Mouse (Mus musculus) heart, adult 11 months (tissue): ENCODE measurements around the gene Tmem9.

ENCODE experiments used
- DNase-seq: peaks from one replicate; pipeline ENCODE4 v3.0.0; 2022

The Tmem9 gene

GRCm38 (mm10) chr1:136007211-136008158 is at the start of gene Tmem9:
Gene Tmem9 (plus strand): TSS chr1:136008150.
- DNase-seq: peak; percentile 99

- no peak for DNase-seq
Measured at GRCm38 (mm10) chr1:135958483-135958882, 49.5 kb upstream of the Tmem9 start.

GRCm38 (mm10) chr1:135963177-135963576 is 44.8 kb upstream of the Tmem9 start:
- no peak for DNase-seq

- DNase-seq: no peak
Measured at GRCm38 (mm10) chr1:135964561-135964960, 43.4 kb upstream of the Tmem9 start.

GRCm38 (mm10) chr1:135967739-135968138 is 40.2 kb upstream of the Tmem9 start:
- peak; percentile 68 for DNase-seq

DNA sequence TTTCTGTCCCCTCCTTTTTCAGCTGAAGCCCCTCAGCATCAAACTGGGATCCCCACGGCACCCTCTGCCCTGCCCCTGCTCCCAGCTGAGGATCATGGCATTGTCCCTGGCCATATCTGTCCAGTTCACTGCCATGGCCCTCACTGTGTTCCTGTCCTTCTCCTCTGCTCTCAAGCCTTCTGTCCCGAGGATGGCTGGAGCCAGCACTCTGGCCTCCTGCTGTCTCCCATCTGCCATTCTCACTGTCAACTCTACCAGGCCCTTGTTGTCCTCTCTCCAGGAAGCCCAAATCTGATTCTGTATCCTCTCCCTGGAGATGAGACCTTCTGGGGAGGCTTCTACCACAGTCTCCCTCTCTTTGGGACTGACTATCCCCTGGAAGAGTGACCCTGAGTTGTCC is 37.5 kb upstream of the Tmem9 start:
- DNase-seq: no peak

DNA sequence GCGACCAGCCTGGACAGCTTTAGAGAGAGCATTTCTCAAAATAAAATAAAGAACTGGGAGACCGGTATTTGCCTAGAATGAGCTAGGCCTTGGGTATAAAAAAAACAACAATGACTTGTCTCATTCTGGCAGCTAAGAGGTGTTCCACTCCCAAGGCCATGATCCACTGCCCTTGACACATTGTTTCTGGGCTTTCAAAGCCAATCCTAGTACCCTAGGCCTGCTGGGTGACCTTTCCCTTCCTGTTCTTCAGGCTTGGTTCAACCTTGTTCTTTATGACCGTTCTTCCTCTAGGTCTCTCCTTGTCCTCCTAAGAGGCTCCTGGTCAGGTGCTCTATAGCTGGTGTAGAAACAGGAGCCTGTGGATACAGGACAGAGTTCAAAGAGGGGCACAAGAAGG is 35.4 kb upstream of the Tmem9 start:
- no peak for DNase-seq

GRCm38 (mm10) chr1:135984105-135984504 is 23.8 kb upstream of the Tmem9 start:
- DNase-seq: no peak

- DNase-seq: no peak
Measured at GRCm38 (mm10) chr1:135989876-135990275, 18.1 kb upstream of the Tmem9 start.

DNA sequence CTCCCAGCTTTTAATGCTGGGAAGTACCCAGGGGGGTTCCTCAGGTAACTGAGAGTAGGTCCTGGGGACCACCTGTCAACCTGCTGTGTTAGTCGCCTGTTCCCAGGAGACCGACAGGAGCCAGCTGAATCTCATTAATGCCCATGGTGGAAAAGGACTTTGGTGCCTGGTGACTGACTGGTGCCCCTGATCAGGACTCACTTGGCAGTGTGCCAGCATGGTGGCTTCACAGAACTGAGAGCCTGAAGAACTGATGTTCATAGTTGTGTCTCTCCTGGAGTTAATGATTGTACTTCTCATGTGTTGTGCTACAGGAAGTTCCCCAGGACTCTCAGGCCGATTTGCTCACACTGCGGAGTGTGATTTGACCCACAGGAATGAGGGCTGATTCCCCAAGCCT is 14.5 kb upstream of the Tmem9 start:
- no peak for DNase-seq

DNA sequence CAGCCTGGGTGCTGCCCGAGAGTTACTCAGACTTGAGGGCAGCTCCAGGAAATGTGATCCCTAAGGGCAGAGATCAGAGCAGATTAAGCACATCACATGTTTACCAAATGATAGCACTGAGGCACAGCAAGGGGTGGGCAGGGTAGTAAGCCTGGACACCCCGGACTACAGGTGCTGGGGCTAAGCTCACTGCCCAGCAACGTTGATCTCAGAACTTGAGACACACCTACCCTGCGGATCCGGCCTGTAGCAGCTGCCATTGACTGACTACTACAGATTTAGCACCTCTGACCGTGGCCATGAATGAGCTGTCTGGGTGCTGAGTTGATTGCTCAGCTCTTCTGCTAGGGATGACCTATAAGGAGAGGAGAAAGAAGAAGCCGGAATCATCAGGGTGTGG is 10.4 kb upstream of the Tmem9 start:
- DNase-seq: no peak

DNA sequence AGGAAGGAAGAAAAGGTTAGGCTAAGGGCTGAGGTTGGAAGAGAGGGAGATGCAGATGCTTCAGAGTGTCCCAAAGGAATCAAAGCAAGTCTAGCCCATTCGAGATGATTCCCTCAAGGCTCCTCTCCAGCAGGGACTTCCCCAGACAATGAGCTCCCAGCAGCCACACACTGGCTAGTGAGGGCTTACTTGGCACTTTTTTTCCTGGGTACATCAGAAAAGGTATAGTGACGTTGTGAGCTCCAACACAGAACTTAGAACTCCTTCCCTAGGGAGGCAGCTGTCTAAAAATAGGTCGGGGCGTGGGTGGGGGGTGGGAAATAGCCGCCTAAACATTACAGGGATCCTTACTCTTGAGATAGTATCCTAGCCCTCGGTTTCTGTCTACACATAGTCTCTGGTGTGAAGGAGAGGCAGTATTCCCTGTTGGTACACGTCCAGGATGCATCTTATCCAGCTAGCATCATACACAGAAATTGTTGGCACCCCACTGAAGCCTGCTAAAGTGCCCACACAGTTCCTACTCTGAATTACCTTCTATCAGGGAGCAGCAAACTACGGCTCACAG is 8.1 kb upstream of the Tmem9 start:
- DNase-seq: no peak

DNA sequence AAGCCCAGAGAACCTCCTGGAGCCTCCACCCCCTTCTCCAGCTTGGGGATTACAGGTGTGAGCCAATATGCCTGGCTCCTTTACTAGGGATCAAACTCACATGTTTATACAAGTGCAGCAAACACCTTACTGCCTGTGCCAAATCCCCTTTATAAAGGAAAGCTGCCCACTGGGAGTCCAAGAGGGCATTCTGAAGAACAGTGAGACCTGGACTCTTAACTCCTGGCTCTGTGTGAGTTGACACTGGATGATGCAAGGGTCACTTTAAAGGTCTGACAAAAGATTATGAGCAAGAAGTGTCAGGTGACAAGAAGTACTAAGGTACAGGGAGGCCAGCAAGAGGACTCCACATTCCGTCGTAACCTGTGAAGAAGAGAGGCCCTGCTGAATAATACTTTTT is 6.5 kb upstream of the Tmem9 start:
- no peak for DNase-seq

- no peak for DNase-seq
Measured at GRCm38 (mm10) chr1:136006292-136006748, 1.6 kb upstream of the Tmem9 start, which contains the start of gene Igfn1. Gene Igfn1 (minus strand): TSS chr1:136006342.

- DNase-seq: no peak
Measured at GRCm38 (mm10) chr1:136008159-136008533, 196 bp downstream of the Tmem9 start.

DNA sequence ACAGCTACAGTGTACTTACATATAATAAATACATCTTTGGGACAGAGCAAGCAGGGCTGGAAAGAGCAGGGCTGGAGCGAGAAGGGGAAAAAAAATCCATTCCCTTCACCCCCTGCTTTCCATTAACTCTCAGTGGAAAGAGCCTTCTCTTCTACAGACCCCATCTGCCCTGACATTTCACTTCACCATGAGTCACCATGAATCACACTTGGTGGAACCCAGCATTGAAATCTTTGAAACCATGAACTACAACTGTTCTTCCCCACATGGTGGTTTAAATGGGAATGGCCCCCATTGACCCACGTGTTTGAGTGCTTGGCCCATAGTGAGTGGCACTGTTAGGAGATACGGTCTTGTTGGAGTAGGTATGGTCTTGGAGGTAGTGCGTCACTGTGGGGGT is 2.3 kb downstream of the Tmem9 start:
- no peak for DNase-seq

DNA sequence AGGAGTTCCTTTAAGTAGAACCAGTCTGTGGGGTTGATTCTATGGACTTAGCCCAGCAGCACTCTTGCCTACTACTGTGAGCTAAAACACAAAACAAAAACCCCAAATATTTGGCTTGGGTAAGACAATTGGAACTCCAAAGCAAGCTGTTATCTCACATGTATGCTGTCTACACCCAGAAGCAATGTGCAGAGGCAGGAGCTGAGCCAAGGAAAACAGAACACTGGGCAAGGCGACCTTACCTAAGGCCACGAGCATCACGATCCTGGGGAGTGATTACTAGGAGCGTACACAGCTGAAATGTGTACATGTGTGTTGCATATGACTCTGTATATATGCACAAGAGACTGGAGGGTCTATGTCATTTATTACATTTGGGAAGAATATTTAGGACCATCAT is 5.6 kb downstream of the Tmem9 start:
- no peak for DNase-seq

- no peak for DNase-seq
Measured at GRCm38 (mm10) chr1:136014796-136015502, 7.0 kb downstream of the Tmem9 start.

- no peak for DNase-seq
Measured at GRCm38 (mm10) chr1:136017307-136017706, 9.4 kb downstream of the Tmem9 start.

DNA sequence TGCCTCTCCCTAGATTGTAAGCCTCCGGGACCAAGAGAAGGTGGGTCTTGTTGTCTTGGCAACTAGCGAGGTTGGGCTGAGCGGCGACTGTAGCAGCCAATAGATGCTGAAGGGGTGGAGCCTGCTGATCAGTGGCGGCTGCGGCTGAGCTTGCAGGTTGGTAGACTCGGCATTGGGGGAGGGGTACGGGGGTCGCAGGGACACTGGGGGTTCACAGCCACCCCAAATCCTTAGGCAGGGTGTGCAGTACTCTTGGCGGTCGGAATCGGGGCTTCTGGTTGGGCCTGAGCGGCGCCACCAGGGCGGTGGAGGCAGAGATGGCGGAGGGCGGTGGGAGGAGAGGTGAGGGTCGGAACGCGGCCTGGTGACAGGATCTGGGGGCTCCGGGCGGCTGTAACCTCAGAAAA is 10.0 kb downstream of the Tmem9 start:
- peak; percentile 99 for DNase-seq

GRCm38 (mm10) chr1:136018390-136019189 is 10.6 kb downstream of the Tmem9 start:
- peak; percentile 93 for DNase-seq

- no peak for DNase-seq
Measured at GRCm38 (mm10) chr1:136030201-136030600, 22.3 kb downstream of the Tmem9 start.

DNA sequence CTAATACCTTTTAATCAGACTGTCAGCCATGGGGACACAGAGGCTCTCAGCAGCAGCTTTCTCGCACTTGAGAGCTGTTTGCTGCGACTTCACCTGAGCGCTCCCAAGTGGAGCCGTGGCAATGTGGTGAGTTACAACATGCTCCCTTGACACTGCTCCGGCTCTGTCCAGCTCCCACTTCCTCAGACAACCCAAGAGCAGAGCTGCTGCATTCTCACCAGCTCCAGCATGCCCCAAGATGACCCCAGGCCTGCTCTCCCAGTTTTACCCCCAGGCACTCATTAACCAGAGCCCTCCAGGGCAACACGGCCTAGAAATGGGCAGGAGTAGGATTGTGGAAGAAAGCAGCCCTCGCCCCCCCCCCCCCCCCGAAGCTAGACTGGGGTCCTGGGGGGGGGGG is 23.7 kb downstream of the Tmem9 start:
- no peak for DNase-seq
